Mouse (Mus musculus) liver, postnatal 0 days (tissue): Measurements from ENCODE around the gene Ror1. TPM values are rescaled to one million over a fixed set of nuclear protein-coding genes. Genes with fewer than 3 reads are reported as not detected.

Source experiments
- ATAC-seq: fragments of 200-750 bp; cut with Nextera tagmentation; 2 replicates; pipeline ENCODE4 v1.8.0; 2017; ENCODE audit warnings: mild to moderate bottlenecking, moderate library complexity
- DNase-seq: peaks from one replicate; pipeline ENCODE4 v3.0.0-alpha.2; 2016
- H3K27ac ChIP-seq: fragments of 300-500 bp; sonication (generic); 2 replicates; pipeline ENCODE4 v1.5.1; 2014; ENCODE audit warnings: antibody characterized with exemption, moderate library complexity, mild to moderate bottlenecking, low read depth
- H3K27me3 ChIP-seq: fragments of 300-500 bp; sonication (generic); 2 replicates; pipeline ENCODE4 v1.6.1; 2014; ENCODE audit warnings: low read length, control low read depth, mixed read lengths; ENCODE audit not compliant: insufficient read depth
- H3K36me3 ChIP-seq: fragments of 300-500 bp; sonication (generic); replicated peaks from 2 replicates; pipeline ENCODE4 v1.6.1; 2014; ENCODE audit warnings: mild to moderate bottlenecking, control low read depth, low read length, moderate library complexity, mixed read lengths; ENCODE audit not compliant: insufficient read depth
- H3K4me1 ChIP-seq: fragments of 300-500 bp; sonication (generic); 2 replicates; pipeline ENCODE4 v1.6.1; 2014; ENCODE audit warnings: antibody characterized with exemption, mild to moderate bottlenecking, control low read depth; ENCODE audit not compliant: insufficient read depth
- H3K4me2 ChIP-seq: fragments of 300-500 bp; sonication (generic); 2 replicates; pipeline ENCODE4 v1.6.1; 2014; ENCODE audit warnings: low read depth, mild to moderate bottlenecking, low read length, moderate library complexity, mixed read lengths
- H3K4me3 ChIP-seq: fragments of 300-500 bp; sonication (generic); 2 replicates; pipeline ENCODE4 v1.5.1; 2014; ENCODE audit warnings: low read depth, low read length
- H3K9ac ChIP-seq: fragments of 300-500 bp; sonication (generic); replicated peaks from 2 replicates; pipeline ENCODE4 v1.6.1; 2014; ENCODE audit warnings: mild to moderate bottlenecking, moderate library complexity
- H3K9me3 ChIP-seq: fragments of 300-500 bp; sonication (generic); 2 replicates; pipeline ENCODE4 v1.6.1; 2016; ENCODE audit warnings: mild to moderate bottlenecking, control low read depth, low read length, mixed read lengths
- CTCF ChIP-seq: sonication (generic); IDR thresholded peaks from 2 replicates; pipeline ENCODE4 v1.5.1; 2016; ENCODE audit warnings: antibody characterized with exemption, low read depth
- EP300 ChIP-seq: IDR thresholded peaks from 2 replicates; pipeline ENCODE4 v1.6.1; 2016; ENCODE audit warnings: antibody characterized with exemption, low read depth, mild to moderate bottlenecking
- WGBS: fragments of 180-500 bp; shearing (Covaris S2); extraction: QIAGEN DNeasy Blood & Tissue Kit; methylation state at CpG from one replicate; pipeline ENCODE4 v1.1.7; 2014; ENCODE audit not compliant: insufficient replicate concordance; 5-methylcytosine and 5-hydroxymethylcytosine counted together
- polyA plus RNA-seq: library from polyadenylated mRNA; unstranded; fragments of >200 nt; fragmentation: Nextera tagmentation; extraction: Ambion mirVana; gene quantifications from 2 replicates; pipeline ENCODE4 v1.2.1, GENCODE M21; 2015

The Ror1 gene
- polyA plus RNA-seq, 1 experiment from 2014 or later, result 0.29 TPM

- Histone ChIP-seq H3K27ac (no peak overlapping the region), H3K27me3 (no peaks in the 10 kb centered on the region), H3K4me1 (peaks cover 13% of the 10 kb centered on the region), H3K36me3 (no peaks in the 10 kb centered on the region), H3K4me2 (no peak overlapping the region), H3K4me3 (no peak overlapping the region), H3K9me3 (no peaks in the 10 kb centered on the region), H3K9ac (no peak overlapping the region)
- WGBS, result 56% methylated on average over 13 of the region's 13 CpGs
- TF ChIP-seq CTCF (no peak), EP300 (no peak)
- ATAC-seq, result no peak
- no peak for DNase-seq
Observed at GRCm38 (mm10) chr4:100221978-100222737, 126.6 kb downstream of the Ror1 start.

- no peak for DNase-seq
- Histone ChIP-seq H3K4me1 (peaks cover 13% of the 10 kb centered on the region), H3K4me2 (no peak overlapping the region), H3K9ac (no peak overlapping the region), H3K9me3 (no peaks in the 10 kb centered on the region), H3K27ac (no peak overlapping the region), H3K4me3 (no peak overlapping the region), H3K36me3 (no peaks in the 10 kb centered on the region), H3K27me3 (no peaks in the 10 kb centered on the region)
- no peak for ATAC-seq
- TF ChIP-seq EP300 (no peak), CTCF (no peak)
- WGBS, result 52% methylated on average over 1 of the region's 1 CpGs
Observed at GRCm38 (mm10) chr4:100223532-100223931, 127.9 kb downstream of the Ror1 start.

- no peak for DNase-seq
Observed at GRCm38 (mm10) chr4:100223965-100224364, 128.4 kb downstream of the Ror1 start.

GRCm38 (mm10) chr4:100226619-100227018 is 131.0 kb downstream of the Ror1 start:
- no peaks in the 10 kb centered on the region for H3K27me3 ChIP-seq
- H3K4me2 ChIP-seq, result no peak overlapping the region
- H3K4me3 ChIP-seq, result no peak overlapping the region
- TF ChIP-seq EP300, result no peak
- H3K9ac ChIP-seq, result no peak overlapping the region
- ATAC-seq (no peak), DNase-seq (no peak)
- H3K36me3 ChIP-seq, result no peaks in the 10 kb centered on the region
- no peaks in the 10 kb centered on the region for H3K9me3 ChIP-seq
- H3K4me1 ChIP-seq, result peaks cover 21% of the 10 kb centered on the region
- H3K27ac ChIP-seq, result no peak overlapping the region
- WGBS, result 73% methylated on average over 4 of the region's 4 CpGs

More at GRCm38 (mm10) chr4:100223965-100224364, 128.4 kb downstream of the Ror1 start:
- no peak overlapping the region for H3K4me3 ChIP-seq
- 71% methylated on average over 3 of the region's 3 CpGs for WGBS
- H3K27me3 ChIP-seq, result no peaks in the 10 kb centered on the region
- no peak for TF ChIP-seq EP300
- no peak for TF ChIP-seq CTCF
- H3K9me3 ChIP-seq, result no peaks in the 10 kb centered on the region
- no peak overlapping the region for H3K27ac ChIP-seq
- peak; percentile 40; the same call in 1 of the 2 replicates for ATAC-seq
- no peak overlapping the region for H3K4me2 ChIP-seq
- peaks cover 13% of the 10 kb centered on the region for H3K4me1 ChIP-seq
- H3K36me3 ChIP-seq, result no peaks in the 10 kb centered on the region
- H3K9ac ChIP-seq, result no peak overlapping the region

- WGBS, result 65% methylated on average over 3 of the region's 3 CpGs
- H3K9me3 ChIP-seq, result no peaks in the 10 kb centered on the region
- H3K36me3 ChIP-seq, result no peaks in the 10 kb centered on the region
- no peak overlapping the region for H3K27ac ChIP-seq
- TF ChIP-seq EP300 (no peak), CTCF (no peak)
- H3K9ac ChIP-seq, result no peak overlapping the region
- no peak overlapping the region for H3K4me2 ChIP-seq
- H3K4me1 ChIP-seq, result peaks cover 23% of the 10 kb centered on the region
- H3K4me3 ChIP-seq, result no peak overlapping the region
- no peaks in the 10 kb centered on the region for H3K27me3 ChIP-seq
- DNase-seq, result no peak
- no peak for ATAC-seq
Observed at GRCm38 (mm10) chr4:100228106-100228505, 132.5 kb downstream of the Ror1 start.

GRCm38 (mm10) chr4:100230245-100230644 is 134.7 kb downstream of the Ror1 start:
- no peaks in the 10 kb centered on the region for H3K27me3 ChIP-seq
- TF ChIP-seq CTCF, result no peak
- no peak for TF ChIP-seq EP300
- DNase-seq (no peak), ATAC-seq (no peak)
- no peak overlapping the region for H3K9ac ChIP-seq
- H3K36me3 ChIP-seq, result no peaks in the 10 kb centered on the region
- H3K9me3 ChIP-seq, result no peaks in the 10 kb centered on the region
- no peak overlapping the region for H3K4me3 ChIP-seq
- WGBS, result 37% methylated on average over 5 of the region's 5 CpGs
- H3K4me2 ChIP-seq, result no peak overlapping the region
- no peak overlapping the region for H3K27ac ChIP-seq
- H3K4me1 ChIP-seq, result peaks cover 11% of the 10 kb centered on the region
